Mouse (Mus musculus) megakaryocyte, embryonic 14.5 days (primary cell): ENCODE measurements at regions not wholly inside any gene's neighbourhood (a gene's known extent, or its start where the extent isn't known, plus 50 kb on each side); places are given as distances from the start of the nearest gene placed in this dataset.
A peak's percentile ranks its signal among the peaks of the same experiment; 100 is the strongest.

Source experiments
- H3K27me3 ChIP-seq: replicated peaks from 2 replicates; pipeline ENCODE3; 2012; ENCODE audit warnings: inconsistent platforms
- H3K36me3 ChIP-seq: replicated peaks from 2 replicates; pipeline ENCODE3; 2012; ENCODE audit warnings: low read length, inconsistent platforms, mixed read lengths
- H3K4me1 ChIP-seq: 2 replicates; pipeline ENCODE4 v1.6.1; 2012; ENCODE audit warnings: inconsistent platforms
- H3K4me3 ChIP-seq: replicated peaks from 2 replicates; pipeline ENCODE3; 2012; ENCODE audit warnings: moderate library complexity, mild to moderate bottlenecking, inconsistent platforms
- H3K9me3 ChIP-seq: 2 replicates; pipeline ENCODE4 v1.6.1; 2012; ENCODE audit warnings: inconsistent platforms
- FLI1 ChIP-seq: IDR thresholded peaks from 2 replicates; pipeline ENCODE4 v1.6.1; 2012; ENCODE audit warnings: low read length, inconsistent platforms, mixed read lengths
- GATA1 ChIP-seq: IDR thresholded peaks from 3 replicates; pipeline ENCODE4 v1.6.1; 2012; ENCODE audit warnings: mixed read lengths, low read length, inconsistent platforms, borderline replicate concordance

GRCm38 (mm10) chr6:51168048-51168447, 264.4 kb upstream of the Nfe2l3 start:
- Histone ChIP-seq H3K4me3 (peak overlapping the region; percentile 89), H3K9me3 (no peaks in the 10 kb centered on the region), H3K27me3 (peaks cover 17% of the 10 kb centered on the region), H3K36me3 (no peaks in the 10 kb centered on the region), H3K4me1 (peaks cover 33% of the 10 kb centered on the region)
- no peak for TF ChIP-seq FLI1
- TF ChIP-seq GATA1: no peak

- no peaks in the 10 kb centered on the region for H3K36me3 ChIP-seq
- peaks cover 23% of the 10 kb centered on the region for H3K27me3 ChIP-seq
- peak overlapping the region; percentile 89 for H3K4me3 ChIP-seq
- no peaks in the 10 kb centered on the region for H3K9me3 ChIP-seq
- peaks cover 43% of the 10 kb centered on the region for H3K4me1 ChIP-seq
- TF ChIP-seq GATA1: no peak
Measured at GRCm38 (mm10) chr6:51168775-51169695, 263.4 kb upstream of the Nfe2l3 start.

GRCm38 (mm10) chr6:51169971-51170411, 262.5 kb upstream of the Nfe2l3 start:
- Histone ChIP-seq H3K4me3 (peak overlapping the region; percentile 91), H3K9me3 (no peaks in the 10 kb centered on the region), H3K36me3 (no peaks in the 10 kb centered on the region), H3K4me1 (peaks cover 49% of the 10 kb centered on the region), H3K27me3 (peaks cover 31% of the 10 kb centered on the region)
- TF ChIP-seq FLI1: no peak
- no peak for TF ChIP-seq GATA1

- Histone ChIP-seq H3K36me3 (no peaks in the 10 kb centered on the region), H3K27me3 (peaks cover 34% of the 10 kb centered on the region), H3K4me3 (peak overlapping the region; percentile 91), H3K9me3 (no peaks in the 10 kb centered on the region), H3K4me1 (peaks cover 49% of the 10 kb centered on the region)
- no peak for TF ChIP-seq FLI1
- no peak for TF ChIP-seq GATA1
Measured at GRCm38 (mm10) chr6:51170414-51170813, 262.1 kb upstream of the Nfe2l3 start.

- Histone ChIP-seq H3K27me3 (peaks cover 37% of the 10 kb centered on the region), H3K4me3 (peak overlapping the region; percentile 91), H3K4me1 (peaks cover 49% of the 10 kb centered on the region), H3K9me3 (no peaks in the 10 kb centered on the region), H3K36me3 (no peaks in the 10 kb centered on the region)
- TF ChIP-seq GATA1: no peak
Measured at GRCm38 (mm10) chr6:51170871-51171270, 261.6 kb upstream of the Nfe2l3 start.

GRCm38 (mm10) chr6:51171761-51172160, 260.7 kb upstream of the Nfe2l3 start:
- Histone ChIP-seq H3K27me3 (peaks cover 45% of the 10 kb centered on the region), H3K36me3 (no peaks in the 10 kb centered on the region), H3K4me3 (peak overlapping the region; percentile 80), H3K9me3 (no peaks in the 10 kb centered on the region), H3K4me1 (peaks cover 49% of the 10 kb centered on the region)
- TF ChIP-seq FLI1 (no peak), GATA1 (no peak)

- Histone ChIP-seq H3K9me3 (no peaks in the 10 kb centered on the region), H3K36me3 (no peaks in the 10 kb centered on the region), H3K4me1 (peaks cover 49% of the 10 kb centered on the region), H3K4me3 (peak overlapping the region; percentile 91), H3K27me3 (peaks cover 50% of the 10 kb centered on the region)
- TF ChIP-seq FLI1 (no peak), GATA1 (no peak)
Measured at GRCm38 (mm10) chr6:51172331-51172791, 260.1 kb upstream of the Nfe2l3 start.

- Histone ChIP-seq H3K36me3 (no peaks in the 10 kb centered on the region), H3K4me1 (peaks cover 45% of the 10 kb centered on the region), H3K9me3 (no peaks in the 10 kb centered on the region), H3K4me3 (peak overlapping the region; percentile 91), H3K27me3 (peaks cover 54% of the 10 kb centered on the region)
- TF ChIP-seq GATA1: no peak
- TF ChIP-seq FLI1: no peak
Measured at GRCm38 (mm10) chr6:51172856-51173619, 259.4 kb upstream of the Nfe2l3 start.

- Histone ChIP-seq H3K27me3 (peaks cover 54% of the 10 kb centered on the region), H3K9me3 (no peaks in the 10 kb centered on the region), H3K4me1 (peaks cover 42% of the 10 kb centered on the region), H3K36me3 (no peaks in the 10 kb centered on the region), H3K4me3 (peak overlapping the region; percentile 91)
- no peak for TF ChIP-seq FLI1
- no peak for TF ChIP-seq GATA1
Measured at GRCm38 (mm10) chr6:51173620-51174442, 258.6 kb upstream of the Nfe2l3 start.
